Comparison of ENCODE assay signal across 9 mouse cellular contexts in the genomic region with DNA sequence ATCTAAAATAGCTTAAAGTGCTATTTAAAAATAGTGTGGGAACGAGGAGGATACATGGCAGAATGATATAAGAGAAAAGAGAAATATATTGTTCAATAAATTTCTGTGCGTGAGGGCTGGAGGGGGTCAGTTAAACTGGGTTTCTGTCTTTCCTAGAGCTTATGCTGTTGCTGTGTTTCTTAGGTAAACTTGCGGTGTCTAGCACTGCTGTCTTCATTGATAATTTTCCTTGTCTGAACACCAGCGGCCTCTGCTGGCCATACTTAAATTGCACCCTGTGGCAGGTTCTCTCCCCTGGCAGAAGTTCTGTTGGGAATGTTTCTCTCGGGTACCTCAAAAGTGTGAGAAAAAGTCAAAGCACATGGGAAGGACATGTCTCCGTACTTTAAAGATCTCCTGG. TPM values are rescaled to one million over a fixed set of nuclear protein-coding genes. Genes with fewer than 3 reads are reported as not detected.
DNase-seq lines count a peak whose midpoint lies in the region; ATAC-seq and TF ChIP-seq lines count a peak whose summit lies in the region.
"Had no signal": no experiment of that assay in that cellular context is flagged by ENCODE, and none has a peak within 500 bp of the region (broad histone marks: within the 10 kb centered on the region; RNA-seq: fewer than 3 reads in every experiment).

No protein-coding gene starts in this region.

- peak; percentile 67 to 87 for DNase-seq in heart, adult 2 months
- peak; percentile 77 to 83 for DNase-seq in adrenal gland, adult 18-20 months (ENCODE audit: low spot score in 2 of 2)
- DNase-seq in embryo, embryonic 10.5 days (ENCODE audit: low spot score) = peak; percentile 78
- peak; percentile 50 for DNase-seq in heart, postnatal 0 days (ENCODE audit: low spot score)
- peak; percentile 74 to 81 for DNase-seq in left cerebral cortex, adult 18-20 months (ENCODE audit: low spot score in 2 of 2)
- peak; percentile 80 to 94 for DNase-seq in spleen, postnatal 4 days (ENCODE audit: low spot score in 2 of 2)

- 35% methylated on average over 6 of the region's 6 CpGs for WGBS in heart, adult 2 months
- WGBS in heart, embryonic 11.5 days (ENCODE audit: insufficient replicate concordance) = 49% methylated on average over 6 of the region's 6 CpGs
- WGBS in heart, postnatal 0 days = 46% methylated on average over 6 of the region's 6 CpGs

- H3K4me3 ChIP-seq in heart, adult 2 months = no peak overlapping the region
- H3K4me3 ChIP-seq in heart, embryonic 11.5 days (ENCODE audit: low read depth, low read length) = no peak overlapping the region
- no peak overlapping the region for H3K4me3 ChIP-seq in heart, postnatal 0 days (ENCODE audit: low read depth, low read length)
- H3K4me3 ChIP-seq: myocyte had no signal

- H3K27me3 ChIP-seq in heart, adult 2 months (ENCODE audit: control insufficient read depth, insufficient read depth, low read length) = no peaks in the 10 kb centered on the region
- no peaks in the 10 kb centered on the region for H3K27me3 ChIP-seq in heart, embryonic 11.5 days (ENCODE audit: control insufficient read depth, insufficient read depth, low read length)
- no peaks in the 10 kb centered on the region for H3K27me3 ChIP-seq in heart, postnatal 0 days (ENCODE audit: control insufficient read depth, insufficient read depth, low read length)

- H3K9ac ChIP-seq in heart, adult 2 months (ENCODE audit: low read depth, low read length) = no peak overlapping the region
- no peak overlapping the region for H3K9ac ChIP-seq in heart, embryonic 11.5 days (ENCODE audit: low read depth, low read length)
- no peak overlapping the region for H3K9ac ChIP-seq in heart, postnatal 0 days (replicated peaks; ENCODE audit: low read depth, low read length)

- no peak for TF ChIP-seq POLR2A in heart, adult 2 months (IDR thresholded peaks at IDR 0.05; ENCODE audit: insufficient read depth, low read depth, low read length)

- no peak for ATAC-seq in heart, embryonic 11.5 days (replicated peaks; ENCODE audit: insufficient number of reproducible peaks, low FRiP score, low TSS enrichment)
- ATAC-seq in heart, postnatal 0 days (ENCODE audit: insufficient read depth, low read depth) = no peak
- ATAC-seq in megakaryocyte-erythroid progenitor cell, adult 5-6 weeks (replicated peaks; ENCODE audit: low FRiP score, low TSS enrichment, poor library complexity, severe bottlenecking) = peak; percentile 83

- peaks cover 7% of the 10 kb centered on the region for H3K36me3 ChIP-seq in heart, adult 2 months (ENCODE audit: control insufficient read depth, insufficient read depth, low read length)
- no peaks in the 10 kb centered on the region for H3K36me3 ChIP-seq in heart, embryonic 11.5 days (ENCODE audit: control insufficient read depth, insufficient read depth, low read length)
- no peaks in the 10 kb centered on the region for H3K36me3 ChIP-seq in heart, postnatal 0 days (replicated peaks; ENCODE audit: control insufficient read depth, insufficient read depth, low read length)

- no peak overlapping the region for H3K4me2 ChIP-seq in heart, embryonic 11.5 days
- H3K4me2 ChIP-seq in heart, postnatal 0 days (ENCODE audit: low read depth, low read length) = no peak overlapping the region

- peak; percentile 98 for TF ChIP-seq CTCF in heart, adult 2 months (IDR thresholded peaks at IDR 0.05)
- TF ChIP-seq CTCF in heart, postnatal 0 days (IDR thresholded peaks at IDR 0.05; ENCODE audit: low read depth) = peak; percentile 85

- peaks cover 9% of the 10 kb centered on the region for H3K4me1 ChIP-seq in heart, adult 2 months (ENCODE audit: control insufficient read depth, insufficient read depth, low read length)
- peaks cover 11% of the 10 kb centered on the region for H3K4me1 ChIP-seq in heart, embryonic 11.5 days (ENCODE audit: control insufficient read depth, insufficient read depth, low read length)
- H3K4me1 ChIP-seq in heart, postnatal 0 days (ENCODE audit: control insufficient read depth, insufficient read depth) = peaks cover 16% of the 10 kb centered on the region

- H3K9me3 ChIP-seq in heart, embryonic 11.5 days (replicated peaks; ENCODE audit: control insufficient read depth, low read length) = no peaks in the 10 kb centered on the region
- no peaks in the 10 kb centered on the region for H3K9me3 ChIP-seq in heart, postnatal 0 days (replicated peaks; ENCODE audit: control insufficient read depth, low read length)

- intact Hi-C loops in heart, adult 2 months (cut with DNase I) = loop anchor here (1.0 to 5.0 kb wide), 3 partner anchors 178 to 268 kb away; a partner anchor contains a TSS

- no peak overlapping the region for H3K27ac ChIP-seq in heart, adult 2 months
- H3K27ac ChIP-seq in heart, embryonic 11.5 days (ENCODE audit: low read depth, low read length) = no peak overlapping the region
- H3K27ac ChIP-seq in heart, postnatal 0 days (ENCODE audit: low read depth) = no peak overlapping the region

- H3K79me2 ChIP-seq in heart, adult 2 months (replicated peaks; ENCODE audit: control insufficient read depth, insufficient read depth, low read length) = peaks cover 3% of the 10 kb centered on the region; the same call in 1 of the 2 replicates

- peak; percentile 30; the same call in 1 of the 2 replicates for TF ChIP-seq EP300 in heart, adult 2 months (IDR thresholded peaks at IDR 0.05; ENCODE audit: insufficient read depth, low read depth, low read length)
- TF ChIP-seq EP300 in heart, postnatal 0 days (IDR thresholded peaks at IDR 0.05; ENCODE audit: low read depth) = no peak

RNA-seq across cellular contexts. Expression of a gene that starts 12.2 kb away (rescaled TPM):
- 10 to 100 TPM; 14.6 to 15.9 TPM for total RNA-seq in heart, adult 2 months (2021)
- polyA plus RNA-seq in heart, adult 2 months (2012; rRNA removed) = 11.2 and 16.2 TPM in 2 replicates
- 22.9 and 28.6 TPM in 2 replicates for polyA plus RNA-seq in heart, embryonic 11.5 days (2014; fragmentation: Nextera tagmentation; extraction: Ambion mirVana)
- total RNA-seq in adrenal gland, adult 18-20 months (2021) = 10 to 100 TPM; 19.6 to 20.6 TPM
- total RNA-seq in heart, postnatal 0 days (2014; rRNA removed; ENCODE audit: low replicate concordance) = 18.1 and 22.3 TPM in 2 replicates
- polyA plus RNA-seq in heart, postnatal 0 days (2015; fragmentation: Nextera tagmentation; extraction: Ambion mirVana) = 17.0 and 17.5 TPM in 2 replicates
- 10 to 100 TPM; 33.5 to 39.2 TPM for total RNA-seq in left cerebral cortex, adult 18-20 months (2021)
- total RNA-seq in megakaryocyte-erythroid progenitor cell, adult 5-6 weeks (2014; fragmentation: Nextera tagmentation) = 47.6 and 60.7 TPM in 2 replicates
- total RNA-seq in megakaryocyte-erythroid progenitor cell, adult 5-6 weeks (2017) = 59.0 and 68.2 TPM in 2 replicates
